Mouse (Mus musculus) stomach, postnatal 0 days (tissue): Measurements from ENCODE around the gene 1700056E22Rik. TPM values are rescaled to one million over a fixed set of nuclear protein-coding genes. Genes with fewer than 3 reads are reported as not detected.

ENCODE experiments used
- ATAC-seq: fragments of 200-750 bp; cut with Nextera tagmentation; 2 replicates; pipeline ENCODE4 v1.8.0; 2017; ENCODE audit not compliant: low FRiP score, low TSS enrichment
- DNase-seq: peaks from one replicate; pipeline ENCODE4 v3.0.0-alpha.2; 2016; ENCODE audit warnings: low spot score
- H3K27ac ChIP-seq: fragments of 300-500 bp; sonication (generic); replicated peaks from 2 replicates; pipeline ENCODE4 v1.5.1; 2014; ENCODE audit warnings: mild to moderate bottlenecking, control low read depth
- H3K27me3 ChIP-seq: fragments of 300-500 bp; sonication (generic); 2 replicates; pipeline ENCODE4 v1.6.1; 2014; ENCODE audit warnings: low read length; ENCODE audit not compliant: control insufficient read depth, insufficient read depth
- H3K36me3 ChIP-seq: fragments of 300-500 bp; sonication (generic); 2 replicates; pipeline ENCODE4 v1.6.1; 2014; ENCODE audit warnings: low read length, mixed read lengths; ENCODE audit not compliant: control insufficient read depth, insufficient read depth
- H3K4me1 ChIP-seq: fragments of 300-500 bp; sonication (generic); replicated peaks from 2 replicates; pipeline ENCODE4 v1.6.1; 2014; ENCODE audit warnings: antibody characterized with exemption; ENCODE audit not compliant: control insufficient read depth, insufficient read depth
- H3K4me2 ChIP-seq: fragments of 300-500 bp; sonication (generic); replicated peaks from 2 replicates; pipeline ENCODE4 v1.6.1; 2014; ENCODE audit warnings: low read depth, mild to moderate bottlenecking, control low read depth, moderate library complexity
- H3K4me3 ChIP-seq: fragments of 300-500 bp; sonication (generic); 2 replicates; pipeline ENCODE4 v1.5.1; 2014; ENCODE audit warnings: low read depth, low read length, control low read depth
- H3K9ac ChIP-seq: fragments of 300-500 bp; sonication (generic); 2 replicates; pipeline ENCODE4 v1.6.1; 2014; ENCODE audit warnings: mild to moderate bottlenecking, low read length, control low read depth, mixed read lengths
- H3K9me3 ChIP-seq: fragments of 300-500 bp; sonication (generic); 2 replicates; pipeline ENCODE4 v1.6.1; 2016; ENCODE audit warnings: low read length; ENCODE audit not compliant: control insufficient read depth
- CTCF ChIP-seq: IDR thresholded peaks from 2 replicates; pipeline ENCODE4 v1.5.1; 2016; ENCODE audit warnings: antibody characterized with exemption, low read depth, mild to moderate bottlenecking, moderate library complexity
- EP300 ChIP-seq: optimal IDR thresholded peaks from 2 replicates; pipeline ENCODE3; 2016; ENCODE audit warnings: antibody characterized with exemption
- WGBS: fragments of 180-500 bp; shearing (Covaris S2); extraction: QIAGEN DNeasy Blood & Tissue Kit; methylation state at CpG from one replicate; pipeline ENCODE4 v1.1.7; 2014; 5-methylcytosine and 5-hydroxymethylcytosine counted together
- polyA plus RNA-seq: library from polyadenylated mRNA; unstranded; fragments of >200 nt; fragmentation: Nextera tagmentation; extraction: Ambion mirVana; gene quantifications from 2 replicates; pipeline ENCODE4 v1.2.1, GENCODE M21; 2015

The 1700056E22Rik gene
- polyA plus RNA-seq, 1 experiment from 2014 or later: 1.6 TPM

- Histone ChIP-seq H3K4me2 (no peak overlapping the region), H3K4me1 (no peaks in the 10 kb centered on the region; the same call in 1 of the 2 replicates), H3K9ac (no peak overlapping the region), H3K9me3 (no peaks in the 10 kb centered on the region), H3K27ac (no peak overlapping the region), H3K36me3 (no peaks in the 10 kb centered on the region), H3K27me3 (no peaks in the 10 kb centered on the region), H3K4me3 (no peak overlapping the region)
- TF ChIP-seq CTCF: no peak
- TF ChIP-seq EP300: no peak
- ATAC-seq: no peak
- 79% methylated on average over 9 of the region's 9 CpGs for WGBS
- no peak for DNase-seq
These were observed 13.7 kb upstream of the 1700056E22Rik start for GRCm38 (mm10) chr1:184047818-184048217.

- Histone ChIP-seq H3K4me1 (peaks cover 4% of the 10 kb centered on the region; the same call in 1 of the 2 replicates), H3K4me3 (no peak overlapping the region), H3K36me3 (no peaks in the 10 kb centered on the region), H3K27ac (no peak overlapping the region), H3K9ac (no peak overlapping the region), H3K9me3 (no peaks in the 10 kb centered on the region), H3K4me2 (no peak overlapping the region), H3K27me3 (no peaks in the 10 kb centered on the region)
- TF ChIP-seq EP300 (no peak), CTCF (no peak)
- DNase-seq (no peak), ATAC-seq (no peak)
- 58% methylated on average over 6 of the region's 6 CpGs for WGBS
These were observed 12.1 kb upstream of the 1700056E22Rik start for GRCm38 (mm10) chr1:184046070-184046677.

- no peak overlapping the region for H3K4me3 ChIP-seq
- H3K4me1 ChIP-seq: peaks cover 4% of the 10 kb centered on the region; the same call in 1 of the 2 replicates
- H3K27me3 ChIP-seq: no peaks in the 10 kb centered on the region
- H3K27ac ChIP-seq: no peak overlapping the region
- no peaks in the 10 kb centered on the region for H3K36me3 ChIP-seq
- H3K4me2 ChIP-seq: no peak overlapping the region
- TF ChIP-seq EP300 (no peak), CTCF (no peak)
- H3K9ac ChIP-seq: no peak overlapping the region
- 92% methylated on average over 5 of the region's 6 CpGs for WGBS
- ATAC-seq: no peak
- H3K9me3 ChIP-seq: no peaks in the 10 kb centered on the region
- DNase-seq: no peak
These were observed 9.3 kb upstream of the 1700056E22Rik start for GRCm38 (mm10) chr1:184043391-184043790.

GRCm38 (mm10) chr1:184042745-184043144 is 8.6 kb upstream of the 1700056E22Rik start:
- H3K4me2 ChIP-seq: no peak overlapping the region
- no peak overlapping the region for H3K4me3 ChIP-seq
- peak overlapping the region; percentile 1; the same call in 1 of the 2 replicates for H3K9ac ChIP-seq
- no peaks in the 10 kb centered on the region for H3K27me3 ChIP-seq
- peaks cover 4% of the 10 kb centered on the region; the same call in 1 of the 2 replicates for H3K4me1 ChIP-seq
- no peaks in the 10 kb centered on the region for H3K9me3 ChIP-seq
- no peak for TF ChIP-seq EP300
- TF ChIP-seq CTCF: no peak
- H3K36me3 ChIP-seq: no peaks in the 10 kb centered on the region
- H3K27ac ChIP-seq: peak overlapping the region; percentile 81
- DNase-seq (no peak), ATAC-seq (no peak)
- WGBS: 62% methylated on average over 9 of the region's 9 CpGs

GRCm38 (mm10) chr1:184041778-184042573 is 7.9 kb upstream of the 1700056E22Rik start:
- H3K9ac ChIP-seq: peak overlapping the region; percentile 1; the same call in 1 of the 2 replicates
- 38% methylated on average over 9 of the region's 9 CpGs for WGBS
- peak overlapping the region; percentile 81 for H3K27ac ChIP-seq
- no peaks in the 10 kb centered on the region for H3K9me3 ChIP-seq
- ATAC-seq: peak; percentile 62; the same call in 1 of the 2 replicates
- 0 out of 2 replicates have a peak overlapping the region, but pooled peaks have one; percentile 15 for H3K4me2 ChIP-seq
- H3K36me3 ChIP-seq: no peaks in the 10 kb centered on the region
- peaks cover 4% of the 10 kb centered on the region; the same call in 1 of the 2 replicates for H3K4me1 ChIP-seq
- H3K4me3 ChIP-seq: no peak overlapping the region
- H3K27me3 ChIP-seq: no peaks in the 10 kb centered on the region
- DNase-seq: no peak
- TF ChIP-seq EP300: no peak
- no peak for TF ChIP-seq CTCF
